Mouse (Mus musculus) spleen, postnatal 4 days (tissue): ENCODE data around the gene Gm4763.
A peak's percentile ranks its signal among the peaks of the same experiment; 100 is the strongest.
"Not testable (repeated sequence)": the region's sequence is repeated elsewhere in the genome, so short reads cannot be mapped to it uniquely, and the experiment has no call there.

Experiments used
- DNase-seq, 2 experiments: peaks; one replicate each; pipeline ENCODE4 v3.0.0; 2022; ENCODE audit warnings: low spot score in 2 of 2

The Gm4763 gene

DNA sequence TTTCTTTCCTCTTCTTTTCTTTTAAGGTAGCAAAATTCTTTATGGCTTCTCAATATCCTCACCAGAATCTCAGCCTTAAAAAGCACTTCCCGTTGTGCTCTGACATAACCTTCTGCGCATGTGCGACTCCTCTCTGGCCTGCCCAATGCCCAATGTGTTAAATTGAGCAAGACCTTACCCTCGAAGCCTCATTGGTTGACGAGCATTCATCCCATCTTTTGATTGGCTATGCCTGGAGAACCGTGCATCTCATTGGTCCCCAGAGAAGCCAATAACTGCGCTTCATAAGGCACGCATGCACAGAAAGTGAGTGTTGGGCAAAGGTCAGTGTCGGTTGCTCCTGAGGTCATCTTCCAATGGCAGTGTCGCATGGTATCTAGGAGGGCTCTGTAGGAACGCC lies at the start of gene Gm4763:
Gm4763 (minus strand) TSS at position 101 of the 400 bp plus-strand sequence.
- DNase-seq, result not testable (repeated sequence)

DNA sequence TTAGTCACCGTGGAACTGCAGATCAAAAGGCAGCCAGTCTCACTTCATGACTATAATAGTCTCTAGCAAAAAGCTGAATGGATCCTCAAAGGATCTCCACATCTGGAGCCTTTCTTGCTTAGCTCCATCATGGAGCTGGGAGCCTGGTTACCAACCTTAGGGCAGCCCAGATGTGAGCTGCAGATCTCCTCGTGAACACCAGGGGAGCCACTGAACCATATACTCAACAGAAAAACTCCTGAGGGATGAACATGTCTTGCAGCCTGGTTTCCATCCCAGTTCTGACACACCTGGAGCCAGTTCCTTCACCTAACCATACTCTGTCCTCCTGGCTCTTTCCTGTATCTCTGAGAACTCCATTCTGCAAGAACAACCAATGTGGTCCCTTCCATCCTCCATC lies 49.4 kb upstream of the Gm4763 start:
- DNase-seq, result no peak

GRCm38 (mm10) chr7:24773942-24774535 lies 47.3 kb upstream of the Gm4763 start:
- no peak for DNase-seq

DNA sequence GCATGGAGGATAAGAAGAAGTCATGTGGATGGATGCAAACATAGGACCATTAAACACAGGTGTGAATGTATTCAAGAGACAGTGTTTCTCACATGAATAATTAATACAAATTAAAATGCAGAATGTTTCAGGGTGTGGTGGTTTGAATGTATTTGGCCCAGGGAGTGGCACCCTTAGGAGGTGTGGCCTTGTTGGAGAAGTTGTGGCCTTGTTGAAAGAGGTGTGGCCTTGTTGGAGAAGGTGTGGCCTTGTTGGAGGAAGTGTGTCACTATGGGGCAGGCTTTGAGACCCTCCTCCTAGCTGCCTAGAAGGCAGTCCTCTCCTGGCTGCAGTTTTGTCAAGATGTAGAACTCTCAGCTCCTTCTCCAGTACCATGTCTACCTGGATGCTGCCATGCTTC lies 44.7 kb upstream of the Gm4763 start:
- no peak for DNase-seq

DNA sequence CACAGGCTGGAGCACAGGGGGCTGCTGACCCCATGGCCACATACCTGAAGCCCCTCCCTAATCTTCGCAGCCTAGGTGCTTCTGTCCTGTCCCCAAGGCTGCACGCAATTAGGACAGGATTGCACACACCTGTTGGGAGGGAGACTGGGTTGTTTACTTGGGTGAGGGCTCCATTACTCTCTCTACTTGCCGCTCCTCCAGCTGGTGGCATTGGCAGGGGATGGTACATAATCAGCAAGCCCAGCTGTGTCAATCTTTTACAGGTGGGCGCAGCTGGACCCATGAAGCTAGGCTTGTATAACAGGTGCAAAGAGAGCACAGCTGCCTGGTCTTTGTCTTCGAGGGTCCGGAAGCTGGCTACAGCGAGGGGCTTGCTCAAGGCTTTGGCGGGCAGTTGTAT lies 35.9 kb upstream of the Gm4763 start:
- no peak for DNase-seq

DNA sequence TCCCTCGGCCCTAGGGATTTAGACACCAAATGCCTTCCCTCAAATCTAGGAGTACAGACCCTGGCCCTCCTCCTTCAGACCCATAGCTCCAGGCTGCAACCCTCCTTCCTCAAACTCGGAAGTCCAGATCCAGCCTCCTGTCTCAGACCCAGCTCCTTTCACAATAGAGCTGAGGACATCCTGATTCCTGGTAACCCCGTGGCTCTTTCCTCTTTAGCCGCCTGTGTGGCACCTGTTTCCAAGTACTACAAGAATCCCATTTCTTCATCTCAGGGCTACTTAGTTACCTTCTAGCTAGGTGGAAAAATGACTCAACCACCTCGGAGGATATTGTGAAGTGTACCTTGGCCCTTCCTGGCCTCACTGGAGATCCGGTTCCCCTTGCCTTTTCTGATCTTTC lies 34.5 kb upstream of the Gm4763 start:
- no peak for DNase-seq

DNA sequence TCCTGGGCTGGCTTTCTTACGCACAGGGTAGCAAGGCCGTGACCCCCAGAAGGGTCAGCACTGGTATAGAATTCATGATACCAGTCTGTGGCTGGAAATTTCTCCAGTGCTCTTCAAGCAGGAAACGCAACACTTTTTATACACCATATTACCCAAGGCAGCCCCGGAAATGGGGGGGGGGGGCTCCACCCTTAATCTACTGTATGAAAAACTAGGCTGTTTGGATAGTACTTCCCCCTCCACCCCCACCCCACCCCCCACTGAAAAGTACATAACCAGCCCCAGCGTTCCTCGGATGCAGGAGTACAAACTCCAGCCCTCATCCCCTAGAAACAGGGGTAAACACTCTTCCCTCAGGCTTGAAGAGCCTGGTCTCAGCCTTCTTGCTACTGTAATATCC lies 33.5 kb upstream of the Gm4763 start, which contains the start of gene Cd177:
Cd177 (minus strand) TSS at position 101 of the 400 bp plus-strand sequence.
- DNase-seq, result no peak

- DNase-seq, result no peak
Measured at GRCm38 (mm10) chr7:24758520-24758919, 31.8 kb upstream of the Gm4763 start.

DNA sequence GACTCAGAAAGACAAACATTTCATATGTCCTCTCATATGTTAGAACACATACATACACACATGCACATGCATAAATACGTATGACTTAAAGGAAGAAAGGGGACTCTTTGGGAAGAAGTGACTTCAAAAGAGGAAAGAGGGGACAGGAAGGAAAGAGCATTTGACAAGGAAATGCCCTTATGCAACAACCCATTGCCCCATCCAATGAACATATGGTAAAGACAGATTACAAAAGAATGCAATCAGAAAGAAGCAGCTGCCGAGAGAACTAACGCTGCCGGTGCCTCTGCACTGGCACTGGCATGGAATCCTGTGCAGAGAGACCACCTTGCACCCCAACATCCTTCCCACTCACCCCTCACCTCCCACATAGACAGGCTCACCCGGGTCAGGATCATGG lies 26.8 kb upstream of the Gm4763 start:
- DNase-seq, result no peak

DNA sequence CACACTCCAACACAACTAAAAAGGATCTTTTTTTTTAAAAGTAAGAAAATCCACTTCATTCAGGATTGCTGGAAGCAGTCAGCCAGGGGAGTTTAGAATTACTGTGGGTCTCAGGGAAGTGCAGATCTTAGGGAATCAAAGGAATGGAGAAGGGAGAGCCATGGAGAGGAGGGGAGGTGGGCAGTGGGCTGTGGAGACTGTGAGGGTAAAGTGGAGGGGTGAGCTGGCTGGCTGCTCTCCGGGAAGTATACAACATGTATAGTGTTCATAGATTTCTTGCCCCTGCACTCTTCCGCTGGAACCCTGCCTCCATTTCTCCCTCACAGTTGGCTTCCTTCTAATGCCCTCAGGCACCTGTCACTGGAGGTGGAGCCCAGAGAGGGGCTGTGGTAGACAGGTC lies 24.9 kb upstream of the Gm4763 start:
- DNase-seq, result no peak

DNA sequence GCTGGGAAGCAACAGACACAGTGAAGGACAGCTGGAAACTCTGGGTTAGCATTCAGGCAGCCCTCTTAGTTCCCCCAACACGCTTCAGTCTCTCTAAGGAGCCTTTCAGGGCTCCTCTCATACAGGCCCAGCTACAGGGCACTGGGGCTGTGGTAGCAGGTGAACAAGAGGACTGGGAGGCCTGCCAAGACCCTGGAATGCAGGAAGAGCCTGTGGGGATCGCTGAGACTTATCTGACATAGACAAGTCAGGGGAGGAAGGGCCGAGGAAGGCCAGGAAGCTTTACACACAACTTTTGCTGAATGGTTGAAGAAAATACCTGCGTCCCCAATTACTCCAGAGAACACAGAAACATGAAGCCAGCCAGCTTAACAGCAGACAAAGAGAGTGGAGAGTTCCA lies 24.0 kb upstream of the Gm4763 start:
- DNase-seq, result no peak

DNA sequence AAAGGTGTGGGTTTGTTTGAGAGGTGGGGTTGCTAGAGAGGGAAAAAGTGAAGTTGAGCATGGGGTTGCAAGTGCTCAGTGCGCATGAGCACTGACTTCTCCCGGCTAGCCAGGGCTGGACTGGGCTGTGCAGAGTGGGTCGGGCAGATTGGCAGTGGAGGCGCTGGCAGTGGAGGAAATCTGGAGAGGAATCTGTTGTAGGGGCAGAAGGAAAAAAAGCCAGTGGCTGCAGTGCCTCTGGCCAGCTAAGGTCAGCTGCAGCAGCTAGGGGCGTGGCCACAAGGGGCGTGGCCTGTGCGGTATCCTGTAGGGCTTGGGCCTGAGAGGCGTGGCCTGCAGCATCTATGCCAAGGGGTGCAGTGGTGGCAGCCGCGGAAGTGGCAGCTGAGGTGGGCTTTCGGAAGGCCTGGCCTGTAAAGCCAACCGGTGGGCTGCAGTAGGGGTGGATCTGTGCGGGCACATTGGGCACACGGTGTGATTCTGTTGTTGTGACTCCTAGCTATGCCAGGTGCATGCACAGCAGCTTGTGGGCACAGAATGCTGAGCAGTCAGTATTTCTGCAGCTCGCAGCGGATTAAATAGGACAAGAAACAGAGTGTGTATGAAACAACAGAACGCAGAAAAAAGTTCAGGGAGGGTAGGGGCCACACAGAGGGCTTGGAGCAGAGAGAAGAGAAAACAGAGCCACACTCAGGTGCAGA lies 9.4 kb upstream of the Gm4763 start:
- no peak for DNase-seq

DNA sequence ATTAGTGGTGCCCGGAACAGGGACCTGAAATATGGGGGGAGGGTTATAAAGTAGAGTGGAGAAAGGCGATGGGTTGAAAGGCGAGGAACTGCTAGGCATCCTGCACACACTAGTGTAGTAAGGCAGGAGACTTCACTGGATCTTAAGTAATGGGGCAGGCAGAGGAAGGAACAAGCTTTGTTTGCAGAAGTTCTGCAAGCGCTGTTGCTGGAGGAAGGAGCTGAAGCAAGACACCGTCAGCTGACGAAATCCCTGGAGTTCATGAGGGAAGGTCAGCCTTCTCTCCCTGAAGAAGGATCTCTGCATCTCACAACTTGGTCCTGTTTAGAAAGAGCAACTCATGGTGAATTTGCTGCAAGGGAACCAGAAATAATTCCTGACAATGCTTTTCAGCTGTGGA lies 11.7 kb downstream of the Gm4763 start:
- peak; percentile 26 to 65 for DNase-seq

DNA sequence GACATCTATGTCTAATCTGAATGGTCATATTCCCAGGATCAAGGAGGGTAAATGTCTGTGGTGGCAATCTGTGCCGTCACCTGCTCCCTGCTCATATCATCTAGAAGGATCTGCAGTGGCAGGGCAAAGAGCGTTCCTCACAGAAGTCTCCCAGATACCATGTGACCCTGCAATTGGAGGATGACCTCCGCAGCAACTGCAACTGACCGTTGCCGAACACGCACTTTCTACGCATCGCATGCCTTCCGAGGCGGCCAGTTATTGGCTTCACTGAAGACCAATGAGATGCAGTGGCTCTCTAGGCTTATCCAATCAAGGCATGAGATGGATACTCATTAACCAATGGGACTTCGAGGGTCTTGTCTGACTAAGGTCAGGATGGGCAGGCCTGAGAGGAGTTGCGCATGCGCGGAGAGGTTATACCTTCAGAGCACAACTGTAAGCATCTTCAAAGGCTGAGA lies 17.8 kb downstream of the Gm4763 start, which contains the start of gene BC049730:
BC049730 (plus strand) TSS at position 411 of the 461 bp plus-strand sequence.
- DNase-seq, result no peak

- not testable (repeated sequence) for DNase-seq
Measured at GRCm38 (mm10) chr7:24702841-24703240, 23.9 kb downstream of the Gm4763 start.

GRCm38 (mm10) chr7:24697891-24698290 lies 28.8 kb downstream of the Gm4763 start:
- DNase-seq, result not testable (repeated sequence)

- not testable (repeated sequence) for DNase-seq
Measured at GRCm38 (mm10) chr7:24692693-24693092, 34.0 kb downstream of the Gm4763 start.

GRCm38 (mm10) chr7:24687519-24687918 lies 39.2 kb downstream of the Gm4763 start:
- DNase-seq, result not testable (repeated sequence)

DNA sequence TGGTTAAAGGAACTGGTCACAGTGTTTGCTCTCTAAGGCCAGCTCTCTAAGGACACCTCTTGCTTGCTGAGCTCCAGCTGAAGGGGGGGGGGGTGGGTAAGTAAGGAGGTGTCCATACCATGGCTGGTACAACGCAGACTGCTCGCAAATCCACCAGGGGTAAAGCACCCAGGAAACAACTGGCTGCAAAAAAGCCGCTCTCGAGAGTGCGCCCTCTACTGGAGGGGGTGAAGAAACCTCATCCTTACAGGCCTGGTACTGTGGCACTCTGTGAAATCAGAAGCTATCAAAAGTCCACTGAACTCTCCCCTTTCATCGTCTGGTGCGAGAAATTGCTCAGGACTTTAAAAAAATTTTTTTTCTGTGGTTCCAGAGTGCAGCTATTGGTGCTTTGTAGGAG lies 42.6 kb downstream of the Gm4763 start:
- not testable (repeated sequence) for DNase-seq

DNA sequence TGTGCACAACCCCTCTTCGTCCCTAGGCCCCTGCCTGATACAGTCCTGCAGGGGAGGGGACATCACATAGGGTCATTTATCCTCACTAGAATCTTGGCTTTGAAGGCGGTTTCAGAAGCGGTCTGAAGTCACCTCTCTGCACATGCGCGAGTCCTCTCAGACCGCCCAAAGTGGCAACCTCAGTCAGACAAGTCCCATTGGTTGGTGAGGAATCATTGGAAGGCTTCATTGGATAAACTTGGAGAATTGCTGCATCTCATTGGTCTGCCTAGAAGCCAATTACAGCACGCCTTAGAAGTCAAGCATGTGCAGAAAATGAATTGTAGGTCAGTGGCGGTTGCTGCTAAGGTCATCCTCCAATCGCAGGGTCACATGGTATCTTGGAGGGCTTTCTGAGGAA lies 50.1 kb downstream of the Gm4763 start, which contains the start of gene Tex101:
Tex101 (minus strand) TSS at position 101 of the 400 bp plus-strand sequence.
- no peak for DNase-seq

GRCm38 (mm10) chr7:24671944-24672439 lies 54.7 kb downstream of the Gm4763 start:
- DNase-seq, result no peak
